ENCODE assay signal across 8 mouse cellular contexts in genomic region chr4:155833836-155834235, GRCm38 (mm10). TPM values are rescaled to one million over a fixed set of nuclear protein-coding genes. Genes with fewer than 3 reads are reported as not detected.
A peak's percentile ranks its signal among the peaks of the same experiment; 100 is the strongest.
DNase-seq lines count a peak whose midpoint lies in the region; ATAC-seq lines count a peak whose summit lies in the region.

No protein-coding gene starts in this region.

- no peak for ATAC-seq in embryonic facial prominence, embryonic 15.5 days (ENCODE audit: insufficient number of reproducible peaks, low FRiP score, low TSS enrichment, low read depth)
- no peak for ATAC-seq in heart, embryonic 11.5 days (replicated peaks; ENCODE audit: insufficient number of reproducible peaks, low FRiP score, low TSS enrichment)
- ATAC-seq in kidney, embryonic 14.5 days (ENCODE audit: low FRiP score, low TSS enrichment): peak; percentile 21
- ATAC-seq in limb, embryonic 15.5 days (ENCODE audit: insufficient number of reproducible peaks, low FRiP score, low TSS enrichment, low read depth): peak; percentile 41; the same call in 1 of the 2 replicates
- ATAC-seq in monocyte, adult 5-6 weeks (replicated peaks; ENCODE audit: insufficient number of reproducible peaks, low FRiP score, low TSS enrichment, poor library complexity, severe bottlenecking): peak; percentile 20
- ATAC-seq in stomach, embryonic 14.5 days (ENCODE audit: insufficient number of reproducible peaks, insufficient read depth, low FRiP score, low read depth): no peak

- peak; percentile 83 for DNase-seq in A20 (ENCODE audit: low read depth, low spot score)
- peak; percentile 72 for DNase-seq in adrenal gland, adult 8-10 months

- H3K27me3 ChIP-seq in embryonic facial prominence, embryonic 15.5 days: no peaks in the 10 kb centered on the region
- H3K27me3 ChIP-seq in heart, embryonic 11.5 days (ENCODE audit: control insufficient read depth, insufficient read depth, low read length): no peaks in the 10 kb centered on the region
- no peaks in the 10 kb centered on the region for H3K27me3 ChIP-seq in kidney, embryonic 14.5 days (ENCODE audit: control insufficient read depth, insufficient read depth, low read length)
- no peaks in the 10 kb centered on the region for H3K27me3 ChIP-seq in limb, embryonic 15.5 days
- no peaks in the 10 kb centered on the region for H3K27me3 ChIP-seq in stomach, embryonic 14.5 days (ENCODE audit: control insufficient read depth, insufficient read depth, low read length)

- H3K9ac ChIP-seq in embryonic facial prominence, embryonic 15.5 days: no peak overlapping the region
- H3K9ac ChIP-seq in heart, embryonic 11.5 days (ENCODE audit: low read depth, low read length): peak overlapping the region; percentile 34; the same call in 1 of the 2 replicates
- H3K9ac ChIP-seq in kidney, embryonic 14.5 days (ENCODE audit: low read depth, low read length): no peak overlapping the region
- H3K9ac ChIP-seq in limb, embryonic 15.5 days: no peak overlapping the region
- no peak overlapping the region for H3K9ac ChIP-seq in stomach, embryonic 14.5 days (replicated peaks; ENCODE audit: low read depth, low read length)

- peaks cover 9% of the 10 kb centered on the region for H3K36me3 ChIP-seq in embryonic facial prominence, embryonic 15.5 days
- peaks cover 4% of the 10 kb centered on the region; the same call in 1 of the 2 replicates for H3K36me3 ChIP-seq in heart, embryonic 11.5 days (ENCODE audit: control insufficient read depth, insufficient read depth, low read length)
- peaks cover 5% of the 10 kb centered on the region; the same call in 1 of the 2 replicates for H3K36me3 ChIP-seq in kidney, embryonic 14.5 days (ENCODE audit: control insufficient read depth, insufficient read depth, low read length)
- peaks cover 6% of the 10 kb centered on the region; the same call in 1 of the 2 replicates for H3K36me3 ChIP-seq in limb, embryonic 15.5 days
- H3K36me3 ChIP-seq in stomach, embryonic 14.5 days (ENCODE audit: control insufficient read depth, insufficient read depth, low read length): peaks cover 5% of the 10 kb centered on the region

- peak overlapping the region; percentile 12; the same call in 1 of the 2 replicates for H3K4me2 ChIP-seq in embryonic facial prominence, embryonic 15.5 days (replicated peaks)
- H3K4me2 ChIP-seq in heart, embryonic 11.5 days: peak overlapping the region; percentile 12; the same call in 1 of the 2 replicates
- H3K4me2 ChIP-seq in kidney, embryonic 14.5 days (replicated peaks; ENCODE audit: low read depth, low read length): no peak overlapping the region
- peak overlapping the region; percentile 7; the same call in 1 of the 2 replicates for H3K4me2 ChIP-seq in limb, embryonic 15.5 days
- no peak overlapping the region for H3K4me2 ChIP-seq in stomach, embryonic 14.5 days (replicated peaks; ENCODE audit: low read depth, low read length)

- H3K27ac ChIP-seq in embryonic facial prominence, embryonic 15.5 days (replicated peaks): peak overlapping the region; percentile 81
- no peak overlapping the region for H3K27ac ChIP-seq in heart, embryonic 11.5 days (ENCODE audit: low read depth, low read length)
- H3K27ac ChIP-seq in kidney, embryonic 14.5 days (ENCODE audit: low read depth, low read length): peak overlapping the region; percentile 11; the same call in 1 of the 2 replicates
- peak overlapping the region; percentile 85 for H3K27ac ChIP-seq in limb, embryonic 15.5 days
- H3K27ac ChIP-seq in stomach, embryonic 14.5 days (ENCODE audit: low read length): peak overlapping the region; percentile 12

- H3K4me1 ChIP-seq in embryonic facial prominence, embryonic 15.5 days: peaks cover 45% of the 10 kb centered on the region
- H3K4me1 ChIP-seq in heart, embryonic 11.5 days (ENCODE audit: control insufficient read depth, insufficient read depth, low read length): peaks cover 21% of the 10 kb centered on the region
- H3K4me1 ChIP-seq in kidney, embryonic 14.5 days (ENCODE audit: control insufficient read depth, insufficient read depth, low read length): peaks cover 10% of the 10 kb centered on the region
- peaks cover 44% of the 10 kb centered on the region for H3K4me1 ChIP-seq in limb, embryonic 15.5 days
- peaks cover 31% of the 10 kb centered on the region for H3K4me1 ChIP-seq in stomach, embryonic 14.5 days (ENCODE audit: control insufficient read depth, insufficient read depth, low read length)

- H3K9me3 ChIP-seq in embryonic facial prominence, embryonic 15.5 days (replicated peaks): no peaks in the 10 kb centered on the region
- H3K9me3 ChIP-seq in heart, embryonic 11.5 days (replicated peaks; ENCODE audit: control insufficient read depth, low read length): no peaks in the 10 kb centered on the region
- no peaks in the 10 kb centered on the region for H3K9me3 ChIP-seq in kidney, embryonic 14.5 days (ENCODE audit: control insufficient read depth, low read length)
- no peaks in the 10 kb centered on the region for H3K9me3 ChIP-seq in limb, embryonic 15.5 days
- H3K9me3 ChIP-seq in stomach, embryonic 14.5 days (ENCODE audit: control insufficient read depth, low read depth, low read length): no peaks in the 10 kb centered on the region

- H3K4me3 ChIP-seq in embryonic facial prominence, embryonic 15.5 days (replicated peaks): no peak overlapping the region
- no peak overlapping the region for H3K4me3 ChIP-seq in heart, embryonic 11.5 days (ENCODE audit: low read depth, low read length)
- no peak overlapping the region for H3K4me3 ChIP-seq in kidney, embryonic 14.5 days (ENCODE audit: low read length)
- H3K4me3 ChIP-seq in limb, embryonic 15.5 days: peak overlapping the region; percentile 3; the same call in 1 of the 2 replicates
- H3K4me3 ChIP-seq in stomach, embryonic 14.5 days (ENCODE audit: low read depth, low read length): no peak overlapping the region

- 22% methylated on average over 2 of the region's 2 CpGs for WGBS in embryonic facial prominence, embryonic 15.5 days
- WGBS in heart, embryonic 11.5 days (ENCODE audit: insufficient replicate concordance): 28% methylated on average over 2 of the region's 2 CpGs
- 39% methylated on average over 2 of the region's 2 CpGs for WGBS in kidney, embryonic 14.5 days
- 18% methylated on average over 2 of the region's 2 CpGs for WGBS in limb, embryonic 15.5 days
- 23% methylated on average over 2 of the region's 2 CpGs for WGBS in stomach, embryonic 14.5 days

RNA-seq across cellular contexts. Expression of gene Aurkaip1, which starts 2.8 kb away (rescaled TPM):
- total RNA-seq in adrenal gland, adult 8-10 months (2022): 100 to 1,000 TPM; 134 to 175 (median 158) TPM
- polyA plus RNA-seq in embryonic facial prominence, embryonic 15.5 days (2015; fragmentation: Nextera tagmentation; extraction: Ambion mirVana): 142 TPM in 2 replicates
- polyA plus RNA-seq in heart, embryonic 11.5 days (2014; fragmentation: Nextera tagmentation; extraction: Ambion mirVana): 121 and 122 TPM in 2 replicates
- polyA plus RNA-seq in kidney, embryonic 14.5 days (2014; fragmentation: Nextera tagmentation; extraction: Ambion mirVana): 134 and 155 TPM in 2 replicates
- 123 and 128 TPM in 2 replicates for polyA plus RNA-seq in limb, embryonic 15.5 days (2015; fragmentation: Nextera tagmentation; extraction: Ambion mirVana)
- total RNA-seq in monocyte, adult 5-6 weeks (2017): 102 to 125 TPM (median 108 TPM) in 3 replicates
- polyA plus RNA-seq in stomach, embryonic 14.5 days (2014; fragmentation: Nextera tagmentation; extraction: Ambion mirVana): 125 and 132 TPM in 2 replicates

RNA-seq across cellular contexts. Expression of gene Mxra8, which starts 5.6 kb away (rescaled TPM):
- 10 to 100 TPM; 45.1 to 93.9 (median 66.8) TPM for total RNA-seq in adrenal gland, adult 8-10 months (2022)
- polyA plus RNA-seq in embryonic facial prominence, embryonic 15.5 days (2015; fragmentation: Nextera tagmentation; extraction: Ambion mirVana): 137 and 141 TPM in 2 replicates
- polyA plus RNA-seq in heart, embryonic 11.5 days (2014; fragmentation: Nextera tagmentation; extraction: Ambion mirVana): 34.5 and 37.2 TPM in 2 replicates
- polyA plus RNA-seq in kidney, embryonic 14.5 days (2014; fragmentation: Nextera tagmentation; extraction: Ambion mirVana): 72.1 and 75.1 TPM in 2 replicates
- 150 and 197 TPM in 2 replicates for polyA plus RNA-seq in limb, embryonic 15.5 days (2015; fragmentation: Nextera tagmentation; extraction: Ambion mirVana)
- total RNA-seq in monocyte, adult 5-6 weeks (2017): 0.29 to 15.8 TPM (median 2.0 TPM) in 3 replicates
- polyA plus RNA-seq in stomach, embryonic 14.5 days (2014; fragmentation: Nextera tagmentation; extraction: Ambion mirVana): 91.5 and 96.7 TPM in 2 replicates

RNA-seq across cellular contexts. Expression of gene Dvl1, which starts 13.4 kb away (rescaled TPM):
- 100 to 1,000 TPM in 1 of 4 experiments, 10 to 100 TPM in 3; 69.6 to 110 (median 73.1) TPM for total RNA-seq in adrenal gland, adult 8-10 months (2022)
- polyA plus RNA-seq in embryonic facial prominence, embryonic 15.5 days (2015; fragmentation: Nextera tagmentation; extraction: Ambion mirVana): 10.0 and 12.2 TPM in 2 replicates
- polyA plus RNA-seq in heart, embryonic 11.5 days (2014; fragmentation: Nextera tagmentation; extraction: Ambion mirVana): 5.8 and 6.8 TPM in 2 replicates
- polyA plus RNA-seq in kidney, embryonic 14.5 days (2014; fragmentation: Nextera tagmentation; extraction: Ambion mirVana): 6.3 and 7.2 TPM in 2 replicates
- 7.1 and 10.4 TPM in 2 replicates for polyA plus RNA-seq in limb, embryonic 15.5 days (2015; fragmentation: Nextera tagmentation; extraction: Ambion mirVana)
- total RNA-seq in monocyte, adult 5-6 weeks (2017): 18.8 to 30.1 TPM (median 27.0 TPM) in 3 replicates
- 6.3 and 6.6 TPM in 2 replicates for polyA plus RNA-seq in stomach, embryonic 14.5 days (2014; fragmentation: Nextera tagmentation; extraction: Ambion mirVana)

RNA-seq across cellular contexts. Expression of gene Ccnl2, which starts 21.5 kb away (rescaled TPM):
- total RNA-seq in adrenal gland, adult 8-10 months (2022): 100 to 1,000 TPM in 3 of 4 experiments, 10 to 100 TPM in 1; 88.5 to 164 (median 122) TPM
- polyA plus RNA-seq in embryonic facial prominence, embryonic 15.5 days (2015; fragmentation: Nextera tagmentation; extraction: Ambion mirVana): 198 and 206 TPM in 2 replicates
- polyA plus RNA-seq in heart, embryonic 11.5 days (2014; fragmentation: Nextera tagmentation; extraction: Ambion mirVana): 126 and 129 TPM in 2 replicates
- polyA plus RNA-seq in kidney, embryonic 14.5 days (2014; fragmentation: Nextera tagmentation; extraction: Ambion mirVana): 115 and 174 TPM in 2 replicates
- polyA plus RNA-seq in limb, embryonic 15.5 days (2015; fragmentation: Nextera tagmentation; extraction: Ambion mirVana): 185 and 187 TPM in 2 replicates
- total RNA-seq in monocyte, adult 5-6 weeks (2017): 228 to 239 TPM (median 228 TPM) in 3 replicates
- 193 and 209 TPM in 2 replicates for polyA plus RNA-seq in stomach, embryonic 14.5 days (2014; fragmentation: Nextera tagmentation; extraction: Ambion mirVana)

RNA-seq across cellular contexts. Expression of gene Tas1r3, which starts 29.3 kb away (rescaled TPM):
- total RNA-seq in adrenal gland, adult 8-10 months (2022): 1 to 10 TPM in 1 of 4 experiments, under 1 TPM in 3; 0.46 to 1.2 (median 0.62) TPM
- 0.48 and 0.56 TPM in 2 replicates for polyA plus RNA-seq in embryonic facial prominence, embryonic 15.5 days (2015; fragmentation: Nextera tagmentation; extraction: Ambion mirVana)
- polyA plus RNA-seq in heart, embryonic 11.5 days (2014; fragmentation: Nextera tagmentation; extraction: Ambion mirVana): 0.11 and 0.18 TPM in 2 replicates
- polyA plus RNA-seq in kidney, embryonic 14.5 days (2014; fragmentation: Nextera tagmentation; extraction: Ambion mirVana): 0.14 and 0.38 TPM in 2 replicates
- polyA plus RNA-seq in limb, embryonic 15.5 days (2015; fragmentation: Nextera tagmentation; extraction: Ambion mirVana): 0.32 and 0.42 TPM in 2 replicates
- 0.29 to 1.6 TPM (median 0.64 TPM) in 3 replicates for total RNA-seq in monocyte, adult 5-6 weeks (2017)
- 0.32 and 0.35 TPM in 2 replicates for polyA plus RNA-seq in stomach, embryonic 14.5 days (2014; fragmentation: Nextera tagmentation; extraction: Ambion mirVana)

Comparison
In these comparisons a context has a peak if more than half of its experiments do, and no peak if none do; other contexts are left out.
1. ATAC-seq: peak in kidney, embryonic 14.5 days (single experiment), limb, embryonic 15.5 days (single experiment) and monocyte, adult 5-6 weeks (single experiment); none in embryonic facial prominence, embryonic 15.5 days (single experiment), heart, embryonic 11.5 days (single experiment) and stomach, embryonic 14.5 days (single experiment).
2. H3K4me2 ChIP-seq: peak in embryonic facial prominence, embryonic 15.5 days (single experiment), heart, embryonic 11.5 days (single experiment) and limb, embryonic 15.5 days (single experiment); none in kidney, embryonic 14.5 days (single experiment) and stomach, embryonic 14.5 days (single experiment).